ENCODE assay signal across 26 mouse cellular contexts in genomic region chr15:103547983-103548382, GRCm38 (mm10). TPM values are rescaled to one million over a fixed set of nuclear protein-coding genes. Genes with fewer than 3 reads are reported as not detected.
A peak's percentile ranks its signal among the peaks of the same experiment; 100 is the strongest.
DNase-seq lines count a peak whose midpoint lies in the region; ATAC-seq and TF ChIP-seq lines count a peak whose summit lies in the region.
"Had no signal": no experiment of that assay in that cellular context is flagged by ENCODE, and none has a peak within 500 bp of the region (broad histone marks: within the 10 kb centered on the region; RNA-seq: fewer than 3 reads in every experiment).

No protein-coding gene starts in this region.

- no peak overlapping the region for H3K4me3 ChIP-seq in heart, adult 2 months
- H3K4me3 ChIP-seq in liver, postnatal 0 days (ENCODE audit: low read depth, low read length): no peak overlapping the region
- H3K4me3 ChIP-seq in MEL (ENCODE audit: control insufficient read depth in 1 of 2, insufficient read depth in 1 of 2, low read depth in 2 of 2, low read length in 2 of 2): no peak overlapping the region
- H3K4me3 ChIP-seq: embryonic facial prominence, embryonic 13.5 days; heart, embryonic 12.5 days; limb, embryonic 13.5 days; liver, embryonic 15.5 days; midbrain, embryonic 12.5 days; myocyte had no signal

- peak; percentile 21; the same call in 1 of the 2 replicates for TF ChIP-seq CTCF in heart, adult 2 months (IDR thresholded peaks at IDR 0.05)
- TF ChIP-seq CTCF in liver, postnatal 0 days (IDR thresholded peaks at IDR 0.05; ENCODE audit: low read depth): 0 out of 2 replicates have a peak, but pooled peaks have one; percentile 15
- peak in 1 of 3 experiments; percentile 11; a peak in 1 of 6 replicates for TF ChIP-seq CTCF in MEL (IDR thresholded peaks at IDR 0.05 in 2 of 3, conservative IDR thresholded peaks at IDR 0.05 in 1 of 3; ENCODE audit: control insufficient read depth in 1 of 3, insufficient read depth in 1 of 3, low read depth in 2 of 3, low read length in 3 of 3, poor library complexity in 1 of 3, severe bottlenecking in 1 of 3)

- no peak for DNase-seq in heart, adult 2 months
- DNase-seq in heart, postnatal 25 days (ENCODE audit: low spot score): no peak
- no peak for DNase-seq in liver, postnatal 0 days
- DNase-seq in liver: no peak
- DNase-seq in 416B (ENCODE audit: low read depth): peak; percentile 25
- DNase-seq in MEL (ENCODE audit: low read depth, low spot score): peak; percentile 10
- DNase-seq: adrenal gland, postnatal 14 days; cerebellum, adult 8-10 months; gastrocnemius, postnatal 25 days; heart, postnatal 4 days; kidney, adult 9 months; lung, postnatal 36 days; right cerebral cortex, adult 18-20 months; thymus, adult 18-20 months had no signal

- WGBS in heart, adult 2 months: 77% methylated on average over 3 of the region's 3 CpGs
- whole genome bisulfite sequencing in liver, postnatal 0 days (ENCODE audit: insufficient replicate concordance): 73% methylated on average over 3 of the region's 3 CpGs

- no peak for TF ChIP-seq RAD21 in MEL (IDR thresholded peaks at IDR 0.05; ENCODE audit: low read depth, low read length)

- no peaks in the 10 kb centered on the region for H3K4me1 ChIP-seq in heart, adult 2 months (ENCODE audit: control insufficient read depth, insufficient read depth, low read length)
- H3K4me1 ChIP-seq in liver, postnatal 0 days (ENCODE audit: insufficient read depth): no peaks in the 10 kb centered on the region
- H3K4me1 ChIP-seq in MEL (ENCODE audit: control insufficient read depth in 1 of 2, insufficient read depth in 2 of 2, low read length in 2 of 2): no peaks in the 10 kb centered on the region
- H3K4me1 ChIP-seq: embryonic facial prominence, embryonic 13.5 days; heart, embryonic 12.5 days; liver, embryonic 15.5 days; midbrain, embryonic 12.5 days had no signal

- TF ChIP-seq POLR2A in heart, adult 2 months (IDR thresholded peaks at IDR 0.05; ENCODE audit: insufficient read depth, low read depth, low read length): no peak
- TF ChIP-seq POLR2A in MEL (IDR thresholded peaks at IDR 0.05; ENCODE audit: control insufficient read depth in 1 of 2, insufficient read depth in 1 of 2, low read depth in 1 of 2, low read length in 2 of 2, poor library complexity in 1 of 2): no peak

- no peak for ATAC-seq in liver, postnatal 0 days
- ATAC-seq in megakaryocyte progenitor cell, adult 5-6 weeks (replicated peaks; ENCODE audit: poor library complexity): no peak
- ATAC-seq in megakaryocyte, adult 5-6 weeks (ENCODE audit: poor library complexity, severe bottlenecking): no peak
- ATAC-seq: activated CD4-positive, CD25-positive, alpha-beta regulatory T cell, adult 4 months had no signal

- H3K27me3 ChIP-seq in heart, adult 2 months (ENCODE audit: control insufficient read depth, insufficient read depth, low read length): no peaks in the 10 kb centered on the region
- H3K27me3 ChIP-seq in liver, postnatal 0 days (ENCODE audit: insufficient read depth, low read length): no peaks in the 10 kb centered on the region; the same call in 1 of the 2 replicates
- no peaks in the 10 kb centered on the region; a peak in 1 of 4 replicates for H3K27me3 ChIP-seq in MEL (ENCODE audit: control insufficient read depth in 1 of 2, insufficient read depth in 2 of 2, low read length in 2 of 2)
- H3K27me3 ChIP-seq: embryonic facial prominence, embryonic 13.5 days; heart, embryonic 12.5 days; liver, embryonic 15.5 days; midbrain, embryonic 12.5 days had no signal

- H3K36me3 ChIP-seq in heart, adult 2 months (ENCODE audit: control insufficient read depth, insufficient read depth, low read length): no peaks in the 10 kb centered on the region
- H3K36me3 ChIP-seq in liver, postnatal 0 days (replicated peaks; ENCODE audit: insufficient read depth, low read length): no peaks in the 10 kb centered on the region
- no peaks in the 10 kb centered on the region for H3K36me3 ChIP-seq in MEL (ENCODE audit: control insufficient read depth in 1 of 2, insufficient read depth in 2 of 2, low read length in 2 of 2)
- H3K36me3 ChIP-seq: embryonic facial prominence, embryonic 13.5 days; heart, embryonic 12.5 days; limb, embryonic 13.5 days; liver, embryonic 15.5 days; midbrain, embryonic 12.5 days had no signal

- H3K79me2 ChIP-seq in heart, adult 2 months (replicated peaks; ENCODE audit: control insufficient read depth, insufficient read depth, low read length): no peaks in the 10 kb centered on the region
- H3K79me2 ChIP-seq in MEL (ENCODE audit: control insufficient read depth, insufficient read depth, low read length, poor library complexity): no peaks in the 10 kb centered on the region

- no peak overlapping the region for H3K27ac ChIP-seq in heart, adult 2 months
- no peak overlapping the region for H3K27ac ChIP-seq in liver, postnatal 0 days (ENCODE audit: low read depth)
- no peak overlapping the region for H3K27ac ChIP-seq in MEL (ENCODE audit: control insufficient read depth, low read depth, low read length)
- H3K27ac ChIP-seq: embryonic facial prominence, embryonic 13.5 days; limb, embryonic 13.5 days; liver, embryonic 15.5 days; midbrain, embryonic 12.5 days had no signal

- intact Hi-C loops in heart, adult 2 months (cut with DNase I): no loop called here
- intact Hi-C loops in heart, postnatal 25 days (cut with DNase I): no loop called here

- no peak overlapping the region for H3K4me2 ChIP-seq in liver, postnatal 0 days (ENCODE audit: low read depth, low read length)
- H3K4me2 ChIP-seq: embryonic facial prominence, embryonic 13.5 days; heart, embryonic 12.5 days; limb, embryonic 13.5 days; liver, embryonic 15.5 days; midbrain, embryonic 12.5 days had no signal

- no peak for TF ChIP-seq EP300 in heart, adult 2 months (IDR thresholded peaks at IDR 0.05; ENCODE audit: insufficient read depth, low read depth, low read length)
- TF ChIP-seq EP300 in liver, postnatal 0 days (IDR thresholded peaks at IDR 0.05; ENCODE audit: low read depth): no peak
- TF ChIP-seq EP300 in MEL (IDR thresholded peaks at IDR 0.05; ENCODE audit: low read depth in 1 of 2, low read length in 2 of 2): no peak

- no peak overlapping the region for H3K9ac ChIP-seq in heart, adult 2 months (ENCODE audit: low read depth, low read length)
- no peak overlapping the region for H3K9ac ChIP-seq in liver, postnatal 0 days (replicated peaks)
- no peak overlapping the region for H3K9ac ChIP-seq in MEL (ENCODE audit: control insufficient read depth, low read depth, low read length, poor library complexity, severe bottlenecking)
- H3K9ac ChIP-seq: embryonic facial prominence, embryonic 13.5 days; heart, embryonic 12.5 days; limb, embryonic 13.5 days; liver, embryonic 15.5 days; midbrain, embryonic 12.5 days had no signal

- no peaks in the 10 kb centered on the region for H3K9me3 ChIP-seq in liver, postnatal 0 days (ENCODE audit: low read length)
- H3K9me3 ChIP-seq in MEL (replicated peaks; ENCODE audit: insufficient read depth, low read length): no peaks in the 10 kb centered on the region
- H3K9me3 ChIP-seq: embryonic facial prominence, embryonic 13.5 days; heart, embryonic 12.5 days; limb, embryonic 13.5 days; liver, embryonic 15.5 days; midbrain, embryonic 12.5 days had no signal

TF ChIP-seq in MEL, 35 proteins besides CTCF, POLR2A, EP300 and RAD21 (continues in another document):
- TF ChIP-seq TAL1 (IDR thresholded peaks at IDR 0.05; ENCODE audit: low read length): no peak
- TF ChIP-seq MAZ (IDR thresholded peaks at IDR 0.05; ENCODE audit: low read depth, low read length): no peak
- no peak for TF ChIP-seq CHD1 (IDR thresholded peaks at IDR 0.05; ENCODE audit: low read depth, low read length)
- no peak for TF ChIP-seq JUND (IDR thresholded peaks at IDR 0.05; ENCODE audit: low read depth, low read length)
- no peak for TF ChIP-seq NELFE (IDR thresholded peaks at IDR 0.05; ENCODE audit: low read depth, low read length)
- no peak for TF ChIP-seq ZKSCAN1 (IDR thresholded peaks at IDR 0.05; ENCODE audit: low read depth, low read length)
- no peak for TF ChIP-seq E2F4 (IDR thresholded peaks at IDR 0.05; ENCODE audit: borderline replicate concordance, low read depth, low read length)
- no peak for TF ChIP-seq TCF12 (IDR thresholded peaks at IDR 0.05; ENCODE audit: low read depth, low read length)
- TF ChIP-seq RCOR1 (IDR thresholded peaks at IDR 0.05; ENCODE audit: low read depth, low read length): no peak

RNA-seq across cellular contexts. Expression of gene Ppp1r1a, which starts 10.2 kb away (rescaled TPM):
- 10 to 100 TPM in 1 of 2 experiments, 1 to 10 TPM in 1; 9.0 to 11.6 TPM for total RNA-seq in heart, adult 2 months (2021)
- 3.2 and 5.7 TPM in 2 replicates for polyA plus RNA-seq in heart, adult 2 months (2012; rRNA removed)
- 10 to 100 TPM; 10.5 to 12.0 TPM for total RNA-seq in heart, postnatal 25 days (2021)
- polyA plus RNA-seq in liver, postnatal 0 days (2015; fragmentation: Nextera tagmentation; extraction: Ambion mirVana): 3.5 and 4.4 TPM in 2 replicates
- total RNA-seq in MEL (2012; rRNA removed): not detected in 2 replicates
- not detected for polyA plus RNA-seq in MEL (2012; ENCODE audit: insufficient read depth in 1 of 2, insufficient read length in 2 of 2, low read depth in 1 of 2, low replicate concordance in 2 of 2, missing spikeins in 1 of 2)
- total RNA-seq in megakaryocyte progenitor cell, adult 5-6 weeks (2015): not detected in 2 replicates
- not detected in 2 replicates for total RNA-seq in megakaryocyte progenitor cell, adult 5-6 weeks (2017)
- not detected in 2 replicates for total RNA-seq in megakaryocyte, adult 5-6 weeks (2015)
- total RNA-seq in megakaryocyte, adult 5-6 weeks (2017): not detected in 2 replicates
- polyA plus RNA-seq: myocyte had no signal

RNA-seq across cellular contexts. Expression of gene Glycam1, which starts 16.9 kb away (rescaled TPM):
- not detected for total RNA-seq in heart, adult 2 months (2021)
- not detected in 2 replicates for polyA plus RNA-seq in heart, adult 2 months (2012; rRNA removed)
- not detected for total RNA-seq in heart, postnatal 25 days (2021)
- not detected in 2 replicates for polyA plus RNA-seq in liver, postnatal 0 days (2015; fragmentation: Nextera tagmentation; extraction: Ambion mirVana)
- total RNA-seq in MEL (2012; rRNA removed): not detected in 2 replicates
- not detected for polyA plus RNA-seq in MEL (2012; ENCODE audit: insufficient read depth in 1 of 2, insufficient read length in 2 of 2, low read depth in 1 of 2, low replicate concordance in 2 of 2, missing spikeins in 1 of 2)
- not detected in 2 replicates for total RNA-seq in megakaryocyte progenitor cell, adult 5-6 weeks (2015)
- not detected in 2 replicates for total RNA-seq in megakaryocyte progenitor cell, adult 5-6 weeks (2017)
- total RNA-seq in megakaryocyte, adult 5-6 weeks (2015): not detected in 2 replicates
- total RNA-seq in megakaryocyte, adult 5-6 weeks (2017): not detected in 2 replicates
- total RNA-seq: adrenal gland, postnatal 14 days; gastrocnemius, postnatal 25 days; heart, postnatal 4 days; left cerebral cortex, adult 18-20 months had no signal
- polyA plus RNA-seq: activated CD4-positive, CD25-positive, alpha-beta regulatory T cell, adult 4 months; embryonic facial prominence, embryonic 13.5 days; frontal cortex, adult 2 months; heart, embryonic 12.5 days; limb, embryonic 13.5 days; liver, embryonic 15.5 days; midbrain, embryonic 12.5 days; myocyte; urinary bladder, adult 2 months had no signal

RNA-seq across cellular contexts. Expression of gene Pde1b, which starts 45.1 kb away (rescaled TPM):
- total RNA-seq in heart, adult 2 months (2021): 1 to 10 TPM in 1 of 2 experiments, under 1 TPM in 1; 0.99 to 1.0 TPM
- 2.2 and 2.8 TPM in 2 replicates for polyA plus RNA-seq in heart, adult 2 months (2012; rRNA removed)
- 1 to 10 TPM; 1.1 to 1.4 TPM for total RNA-seq in heart, postnatal 25 days (2021)
- 0.24 and 0.62 TPM in 2 replicates for polyA plus RNA-seq in liver, postnatal 0 days (2015; fragmentation: Nextera tagmentation; extraction: Ambion mirVana)
- total RNA-seq in MEL (2012; rRNA removed): 1.8 and 2.4 TPM in 2 replicates
- polyA plus RNA-seq in MEL (2012; ENCODE audit: insufficient read depth in 1 of 2, insufficient read length in 2 of 2, low read depth in 1 of 2, low replicate concordance in 2 of 2, missing spikeins in 1 of 2): 1 to 10 TPM in 1 of 2 experiments, not detected in 1; 4.5 TPM
- 3.8 and 3.9 TPM in 2 replicates for total RNA-seq in megakaryocyte progenitor cell, adult 5-6 weeks (2015)
- total RNA-seq in megakaryocyte progenitor cell, adult 5-6 weeks (2017): 1.3 and 3.3 TPM in 2 replicates
- total RNA-seq in megakaryocyte, adult 5-6 weeks (2015): 13.2 and 16.8 TPM in 2 replicates
- 8.2 and 12.9 TPM in 2 replicates for total RNA-seq in megakaryocyte, adult 5-6 weeks (2017)

Comparison
In these comparisons a context has a peak if more than half of its experiments do, and no peak if none do; other contexts are left out.
1. DNase-seq: peak in 416B (single experiment) and MEL (single experiment); none in heart, adult 2 months (0 of 2), heart, postnatal 25 days (single experiment), liver, postnatal 0 days (single experiment) and liver (single experiment).